Mouse (Mus musculus): Measurements from ENCODE around the gene 2210010C04Rik.

DNA sequence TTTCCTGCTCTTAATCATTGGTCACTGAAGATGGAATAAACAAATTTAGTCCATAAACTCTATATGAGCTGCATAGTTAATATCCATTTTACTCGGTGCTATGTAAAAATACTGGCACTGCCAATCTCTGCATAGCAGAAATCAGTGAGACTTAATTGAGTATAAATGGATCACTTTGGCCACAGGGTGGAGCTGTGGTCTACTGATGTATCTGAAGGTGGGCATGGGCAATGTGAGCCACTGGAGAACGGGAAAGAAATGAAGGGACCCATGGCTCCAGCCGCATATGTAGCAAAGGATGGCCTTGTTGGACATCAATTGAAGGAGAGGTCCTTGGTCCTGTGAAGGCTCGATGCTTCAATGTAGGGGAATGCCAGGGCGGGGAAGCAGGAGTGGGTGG is 25.8 kb upstream of the 2210010C04Rik start:
- TF ChIP-seq CTCF (IDR thresholded peaks at IDR 0.05; ENCODE audit: insufficient read depth, low read depth, low read length) (no peak), POLR2A (IDR thresholded peaks at IDR 0.05; ENCODE audit: insufficient read depth, low read depth, low read length) (no peak)

Measured in olfactory bulb, adult 2 months (tissue).